Mouse (Mus musculus): ENCODE data around the gene Ccdc144b. TPM values are rescaled to one million over a fixed set of nuclear protein-coding genes. Genes with fewer than 3 reads are reported as not detected.
A peak's percentile ranks its signal among the peaks of the same experiment; 100 is the strongest.

Gene Ccdc144b
- total and polyA plus RNA-seq, 2 experiments from 2014 or later: not detected

- Histone ChIP-seq H3K4me1 (ENCODE audit: insufficient read depth, low read length) (peaks cover 13% of the 10 kb centered on the region; the same call in 1 of the 2 replicates), H3K4me3 (ENCODE audit: low read length) (peak within 1 kb of the TSS; percentile 91), H3K27ac (peak within 1 kb of the TSS; percentile 71; the same call in 1 of the 2 replicates), H3K9ac (replicated peaks; ENCODE audit: low read length) (peak within 1 kb of the TSS; percentile 78), H3K27me3 (ENCODE audit: insufficient read depth, low read length) (no peaks in the 10 kb centered on the region), H3K36me3 (ENCODE audit: insufficient read depth, low read length) (peaks cover 4% of the 10 kb centered on the region; the same call in 1 of the 2 replicates), H3K4me2 (ENCODE audit: low read depth, low read length) (peak within 1 kb of the TSS; percentile 72), H3K9me3 (ENCODE audit: low read length) (no peaks in the 10 kb centered on the region)
- 0 out of 2 replicates have a peak, but pooled peaks have one; percentile 2 for TF ChIP-seq CTCF (IDR thresholded peaks at IDR 0.05; ENCODE audit: low read depth)
- DNase-seq (ENCODE audit: low spot score) (peak; percentile 98), ATAC-seq (peak; percentile 98)
- under 1% methylated on average over 49 of the region's 49 CpGs for WGBS
These were observed 12.7 kb upstream of the Ccdc144b start, which contains the start of gene Acad9 for GRCm38 (mm10) chr3:36065843-36066651. TSS of gene Acad9 (plus strand) at chr3:36065979.

GRCm38 (mm10) chr3:36065166-36065565, 11.8 kb upstream of the Ccdc144b start:
- H3K4me1 ChIP-seq (ENCODE audit: insufficient read depth, low read length): peaks cover 13% of the 10 kb centered on the region; the same call in 1 of the 2 replicates

GRCm38 (mm10) chr3:36064592-36065061, 11.3 kb upstream of the Ccdc144b start:
- H3K9ac ChIP-seq (replicated peaks; ENCODE audit: low read length): no peak overlapping the region
- H3K4me2 ChIP-seq (ENCODE audit: low read depth, low read length): no peak overlapping the region
- H3K27ac ChIP-seq: no peak overlapping the region
- DNase-seq (ENCODE audit: low spot score): no peak
- H3K4me1 ChIP-seq (ENCODE audit: insufficient read depth, low read length): peaks cover 13% of the 10 kb centered on the region; the same call in 1 of the 2 replicates
- H3K9me3 ChIP-seq (ENCODE audit: low read length): no peaks in the 10 kb centered on the region
- no peaks in the 10 kb centered on the region for H3K27me3 ChIP-seq (ENCODE audit: insufficient read depth, low read length)
- 91% methylated on average over 1 of the region's 1 CpGs for WGBS
- no peak overlapping the region for H3K4me3 ChIP-seq (ENCODE audit: low read length)
- no peaks in the 10 kb centered on the region for H3K36me3 ChIP-seq (ENCODE audit: insufficient read depth, low read length)
- ATAC-seq: no peak
- TF ChIP-seq CTCF (IDR thresholded peaks at IDR 0.05; ENCODE audit: low read depth): no peak

More at GRCm38 (mm10) chr3:36065166-36065565, 11.8 kb upstream of the Ccdc144b start:
- WGBS: 100% methylated on average over 2 of the region's 2 CpGs
- no peaks in the 10 kb centered on the region for H3K27me3 ChIP-seq (ENCODE audit: insufficient read depth, low read length)
- peak overlapping the region; percentile 72 for H3K4me2 ChIP-seq (ENCODE audit: low read depth, low read length)
- no peaks in the 10 kb centered on the region for H3K9me3 ChIP-seq (ENCODE audit: low read length)
- H3K9ac ChIP-seq (replicated peaks; ENCODE audit: low read length): peak overlapping the region; percentile 78; the same call in 1 of the 2 replicates
- ATAC-seq (no peak), DNase-seq (ENCODE audit: low spot score) (no peak)
- H3K4me3 ChIP-seq (ENCODE audit: low read length): peak overlapping the region; percentile 91
- no peak overlapping the region for H3K27ac ChIP-seq
- H3K36me3 ChIP-seq (ENCODE audit: insufficient read depth, low read length): no peaks in the 10 kb centered on the region
- no peak for TF ChIP-seq CTCF (IDR thresholded peaks at IDR 0.05; ENCODE audit: low read depth)

- WGBS: 36% methylated on average over 8 of the region's 8 CpGs
- H3K27ac ChIP-seq: no peak overlapping the region
- ATAC-seq: 0 out of 2 replicates have a peak, but pooled peaks have one; percentile 59
- H3K4me3 ChIP-seq (ENCODE audit: low read length): no peak overlapping the region
- TF ChIP-seq CTCF (IDR thresholded peaks at IDR 0.05; ENCODE audit: low read depth): peak; percentile 79
- no peaks in the 10 kb centered on the region for H3K36me3 ChIP-seq (ENCODE audit: insufficient read depth, low read length)
- no peaks in the 10 kb centered on the region for H3K9me3 ChIP-seq (ENCODE audit: low read length)
- no peak overlapping the region for H3K9ac ChIP-seq (replicated peaks; ENCODE audit: low read length)
- no peaks in the 10 kb centered on the region for H3K27me3 ChIP-seq (ENCODE audit: insufficient read depth, low read length)
- H3K4me1 ChIP-seq (ENCODE audit: insufficient read depth, low read length): no peaks in the 10 kb centered on the region
- no peak overlapping the region for H3K4me2 ChIP-seq (ENCODE audit: low read depth, low read length)
- peak; percentile 84 for DNase-seq (ENCODE audit: low spot score)
These were observed 6.9 kb upstream of the Ccdc144b start for GRCm38 (mm10) chr3:36060096-36060850.

GRCm38 (mm10) chr3:36049106-36049505, 4.2 kb downstream of the Ccdc144b start:
- DNase-seq (ENCODE audit: low spot score) (no peak), ATAC-seq (no peak)
- no peaks in the 10 kb centered on the region for H3K4me1 ChIP-seq (ENCODE audit: insufficient read depth, low read length)
- no peaks in the 10 kb centered on the region for H3K9me3 ChIP-seq (ENCODE audit: low read length)
- no peak overlapping the region for H3K4me3 ChIP-seq (ENCODE audit: low read length)
- H3K27ac ChIP-seq: no peak overlapping the region
- no peak for TF ChIP-seq CTCF (IDR thresholded peaks at IDR 0.05; ENCODE audit: low read depth)
- H3K36me3 ChIP-seq (ENCODE audit: insufficient read depth, low read length): no peaks in the 10 kb centered on the region
- no peak overlapping the region for H3K9ac ChIP-seq (replicated peaks; ENCODE audit: low read length)
- no peak overlapping the region for H3K4me2 ChIP-seq (ENCODE audit: low read depth, low read length)
- 62% methylated on average over 1 of the region's 1 CpGs for WGBS
- no peaks in the 10 kb centered on the region for H3K27me3 ChIP-seq (ENCODE audit: insufficient read depth, low read length)

GRCm38 (mm10) chr3:36045086-36045485, 8.3 kb downstream of the Ccdc144b start:
- TF ChIP-seq CTCF (IDR thresholded peaks at IDR 0.05; ENCODE audit: low read depth): no peak
- H3K27ac ChIP-seq: no peak overlapping the region
- H3K9ac ChIP-seq (replicated peaks; ENCODE audit: low read length): no peak overlapping the region
- DNase-seq (ENCODE audit: low spot score) (no peak), ATAC-seq (no peak)
- H3K4me2 ChIP-seq (ENCODE audit: low read depth, low read length): no peak overlapping the region
- H3K4me3 ChIP-seq (ENCODE audit: low read length): no peak overlapping the region
- H3K4me1 ChIP-seq (ENCODE audit: insufficient read depth, low read length): no peaks in the 10 kb centered on the region
- H3K9me3 ChIP-seq (ENCODE audit: low read length): no peaks in the 10 kb centered on the region
- 80% methylated on average over 4 of the region's 4 CpGs for WGBS
- no peaks in the 10 kb centered on the region for H3K27me3 ChIP-seq (ENCODE audit: insufficient read depth, low read length)
- no peaks in the 10 kb centered on the region for H3K36me3 ChIP-seq (ENCODE audit: insufficient read depth, low read length)

All from hindbrain, postnatal 0 days (tissue).